Mouse (Mus musculus) spleen, adult 2 months (tissue): ENCODE results near the gene Gpr157. TPM values are rescaled to one million over a fixed set of nuclear protein-coding genes. Genes with fewer than 3 reads are reported as not detected.

Source experiments
- DNase-seq, 2 experiments: peaks; one replicate each; pipeline versions ENCODE4 v3.0.0 to v3.0.0-alpha.2; 2012 to 2021; ENCODE audit warnings: low spot score in 2 of 2, low read depth in 1 of 2
- H3K27ac ChIP-seq: fragments of 200-500 bp; 2 replicates; pipeline ENCODE4 v1.5.1; 2012; ENCODE audit warnings: low read length, inconsistent platforms; ENCODE audit not compliant: insufficient read depth
- H3K27me3 ChIP-seq: fragments of 200-500 bp; 2 replicates; pipeline ENCODE4 v1.6.1; 2012; ENCODE audit warnings: mild to moderate bottlenecking, moderate library complexity, low read length, inconsistent platforms; ENCODE audit not compliant: control insufficient read depth, insufficient read depth
- H3K36me3 ChIP-seq: fragments of 200-500 bp; 2 replicates; pipeline ENCODE4 v1.6.1; 2012; ENCODE audit warnings: mild to moderate bottlenecking, low read length, inconsistent platforms; ENCODE audit not compliant: control insufficient read depth, insufficient read depth
- H3K4me1 ChIP-seq: fragments of 200-500 bp; 2 replicates; pipeline ENCODE4 v1.6.1; 2011; ENCODE audit warnings: inconsistent platforms; ENCODE audit not compliant: control insufficient read depth, insufficient read depth, insufficient read length
- H3K4me3 ChIP-seq: fragments of 200-500 bp; 2 replicates; pipeline ENCODE4 v1.5.1; 2011; ENCODE audit warnings: mild to moderate bottlenecking, inconsistent platforms; ENCODE audit not compliant: insufficient read depth, insufficient read length; ENCODE audit errors: extremely low read depth
- CTCF ChIP-seq: fragments of 200-500 bp; IDR thresholded peaks from 2 replicates; pipeline ENCODE4 v1.5.1; 2011; ENCODE audit warnings: mild to moderate bottlenecking, inconsistent platforms; ENCODE audit not compliant: insufficient read depth, insufficient read length, insufficient replicate concordance; ENCODE audit errors: extremely low read depth
- POLR2A ChIP-seq: fragments of 200-500 bp; IDR thresholded peaks from 2 replicates; pipeline ENCODE4 v1.6.1; 2011; ENCODE audit warnings: low read depth, low read length, inconsistent platforms
- WGBS: fragments of 180-500 bp; shearing (Covaris S2); methylation state at CpG from one replicate; pipeline ENCODE4 v1.1.7; 2018; 5-methylcytosine and 5-hydroxymethylcytosine counted together
- polyA plus RNA-seq: library from polyadenylated mRNA; depleted of rRNA; stranded (reverse); fragments of >200 nt; gene quantifications from 2 replicates; pipeline ENCODE4 v1.2.3, GENCODE M21; 2012

The Gpr157 gene
- polyA plus RNA-seq, 1 experiment, result 4.2 TPM

GRCm38 (mm10) chr4:150119055-150119454 lies 31.9 kb downstream of the Gpr157 start, which contains the start of gene Slc2a5:
Gene Slc2a5 (plus strand): TSS chr4:150119283.
- Histone ChIP-seq H3K27ac (no peak within 1 kb of the TSS), H3K27me3 (no peaks in the 10 kb centered on the region), H3K4me1 (peaks cover 3% of the 10 kb centered on the region; the same call in 1 of the 2 replicates), H3K36me3 (no peaks in the 10 kb centered on the region), H3K4me3 (no peak within 1 kb of the TSS)
- no peak for TF ChIP-seq CTCF
- no peak for TF ChIP-seq POLR2A
- 60% methylated on average over 15 of the region's 15 CpGs for WGBS
- no peak for DNase-seq

DNA sequence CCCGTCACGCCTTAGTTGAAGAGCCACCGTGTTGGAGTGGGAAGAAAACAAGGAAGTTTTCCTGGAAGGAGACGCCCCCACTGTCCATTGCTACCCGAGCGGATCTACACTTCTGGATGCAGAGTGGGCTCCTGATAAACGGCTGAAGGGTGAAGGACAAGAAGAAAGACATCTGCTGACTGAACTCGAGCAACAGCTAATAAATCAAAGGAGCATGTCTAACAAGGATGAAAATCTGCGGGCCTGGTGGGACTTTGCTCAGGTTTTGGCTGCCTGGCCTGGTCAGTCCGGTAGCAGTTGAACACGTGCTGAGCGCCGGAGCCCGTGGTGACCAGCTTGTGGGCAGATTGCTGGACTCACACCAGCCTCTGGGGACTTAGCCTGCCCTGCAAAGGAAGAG lies 32.5 kb downstream of the Gpr157 start:
- TF ChIP-seq CTCF (no peak), POLR2A (no peak)
- 84% methylated on average over 14 of the region's 14 CpGs for WGBS
- H3K4me1 ChIP-seq, result peaks cover 3% of the 10 kb centered on the region; the same call in 1 of the 2 replicates
- no peaks in the 10 kb centered on the region for H3K36me3 ChIP-seq
- no peak for DNase-seq
- no peaks in the 10 kb centered on the region for H3K27me3 ChIP-seq
- no peak overlapping the region for H3K4me3 ChIP-seq
- H3K27ac ChIP-seq, result no peak overlapping the region

GRCm38 (mm10) chr4:150120173-150120833 lies 33.1 kb downstream of the Gpr157 start:
- WGBS, result 18% methylated on average over 15 of the region's 15 CpGs
- TF ChIP-seq CTCF (no peak), POLR2A (no peak)
- DNase-seq, result peak in 1 of 2 experiments; percentile 32
- Histone ChIP-seq H3K27ac (no peak overlapping the region), H3K4me3 (peak overlapping the region; percentile 34; the same call in 1 of the 2 replicates), H3K27me3 (no peaks in the 10 kb centered on the region), H3K36me3 (no peaks in the 10 kb centered on the region), H3K4me1 (peaks cover 3% of the 10 kb centered on the region; the same call in 1 of the 2 replicates)

GRCm38 (mm10) chr4:150121430-150121829 lies 34.3 kb downstream of the Gpr157 start:
- no peaks in the 10 kb centered on the region for H3K36me3 ChIP-seq
- TF ChIP-seq POLR2A (no peak), CTCF (no peak)
- no peak overlapping the region for H3K27ac ChIP-seq
- H3K27me3 ChIP-seq, result no peaks in the 10 kb centered on the region
- no peak overlapping the region for H3K4me3 ChIP-seq
- DNase-seq, result no peak
- H3K4me1 ChIP-seq, result peaks cover 3% of the 10 kb centered on the region; the same call in 1 of the 2 replicates
- 76% methylated on average over 8 of the region's 8 CpGs for WGBS

- H3K4me1 ChIP-seq, result peaks cover 3% of the 10 kb centered on the region; the same call in 1 of the 2 replicates
- H3K27ac ChIP-seq, result no peak overlapping the region
- WGBS, result 74% methylated on average over 3 of the region's 3 CpGs
- H3K27me3 ChIP-seq, result no peaks in the 10 kb centered on the region
- TF ChIP-seq POLR2A, result no peak
- no peak for TF ChIP-seq CTCF
- DNase-seq, result no peak
- H3K36me3 ChIP-seq, result no peaks in the 10 kb centered on the region
- no peak overlapping the region for H3K4me3 ChIP-seq
Measured at GRCm38 (mm10) chr4:150122476-150122875, 35.3 kb downstream of the Gpr157 start.

DNA sequence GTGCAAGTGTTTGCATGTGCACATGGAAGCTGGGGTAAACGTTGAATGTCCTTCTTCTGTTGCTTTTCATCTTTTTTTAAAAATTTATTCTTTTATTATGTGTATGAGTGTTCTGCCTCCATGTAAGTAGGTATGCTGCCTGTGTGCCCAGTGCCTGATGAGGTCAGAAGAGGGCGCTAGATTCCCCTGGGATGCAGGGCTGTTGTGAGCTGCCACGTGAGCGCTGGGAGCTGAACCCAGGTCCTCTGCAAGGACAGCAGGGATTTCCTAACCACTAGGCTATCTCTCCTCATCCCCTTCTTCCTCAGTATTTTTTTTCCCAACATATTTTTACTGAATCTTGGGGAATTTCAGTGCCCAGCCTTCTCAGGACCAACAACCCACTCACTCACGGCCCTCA lies 39.2 kb downstream of the Gpr157 start:
- no peak for DNase-seq
- H3K36me3 ChIP-seq, result no peaks in the 10 kb centered on the region
- WGBS, result 85% methylated on average over 5 of the region's 5 CpGs
- no peaks in the 10 kb centered on the region for H3K27me3 ChIP-seq
- no peak for TF ChIP-seq POLR2A
- TF ChIP-seq CTCF, result no peak
- no peak overlapping the region for H3K4me3 ChIP-seq
- H3K4me1 ChIP-seq, result no peaks in the 10 kb centered on the region
- no peak overlapping the region for H3K27ac ChIP-seq

GRCm38 (mm10) chr4:150127894-150128293 lies 40.7 kb downstream of the Gpr157 start:
- no peak for DNase-seq
- Histone ChIP-seq H3K4me3 (no peak overlapping the region), H3K4me1 (peaks cover 4% of the 10 kb centered on the region; the same call in 1 of the 2 replicates), H3K27ac (no peak overlapping the region), H3K36me3 (no peaks in the 10 kb centered on the region), H3K27me3 (0 out of 2 replicates have a peak, but pooled peaks cover 1% of the 10 kb centered on the region)
- TF ChIP-seq CTCF (no peak), POLR2A (no peak)
- 89% methylated on average over 7 of the region's 7 CpGs for WGBS
